Mouse (Mus musculus) bone marrow macrophage, adult 2 months (primary cell): ENCODE results near the gene Eml2. TPM values are rescaled to one million over a fixed set of nuclear protein-coding genes. Genes with fewer than 3 reads are reported as not detected.

Experiments
- H3K27ac ChIP-seq: 2 replicates; pipeline ENCODE4 v1.5.1; 2012; ENCODE audit warnings: low read depth, low read length; ENCODE audit not compliant: insufficient read depth
- H3K4me1 ChIP-seq: 2 replicates; pipeline ENCODE4 v1.6.1; 2012; ENCODE audit warnings: low read length; ENCODE audit not compliant: control insufficient read depth, insufficient read depth
- H3K4me3 ChIP-seq: 2 replicates; pipeline ENCODE4 v1.5.1; 2012; ENCODE audit warnings: mild to moderate bottlenecking, low read length, moderate library complexity; ENCODE audit not compliant: insufficient read depth
- CTCF ChIP-seq: IDR thresholded peaks from 2 replicates; pipeline ENCODE4 v1.5.1; 2012; ENCODE audit warnings: low read depth, mild to moderate bottlenecking, low read length, moderate library complexity
- POLR2A ChIP-seq: IDR thresholded peaks from 2 replicates; pipeline ENCODE4 v1.6.1; 2012; ENCODE audit warnings: mild to moderate bottlenecking, low read depth, low read length, borderline replicate concordance
- polyA plus RNA-seq: library from polyadenylated mRNA; stranded (reverse); fragments of >200 nt; gene quantifications from 2 replicates; pipeline ENCODE4 v1.2.4, GENCODE M21; 2012; ENCODE audit not compliant: missing spikeins, insufficient read depth, insufficient read length

Eml2 gene
- polyA plus RNA-seq, 1 experiment, result 17.8 TPM

GRCm38 (mm10) chr7:19172874-19173273 lies 3.3 kb upstream of the Eml2 start:
- Histone ChIP-seq H3K4me1 (0 out of 2 replicates have a peak, but pooled peaks cover 6% of the 10 kb centered on the region), H3K4me3 (no peak overlapping the region), H3K27ac (no peak overlapping the region)
- TF ChIP-seq CTCF, result peak; percentile 41; the same call in 1 of the 2 replicates
- TF ChIP-seq POLR2A, result no peak

GRCm38 (mm10) chr7:19176516-19176947 lies 311 bp downstream of the Eml2 start:
- Histone ChIP-seq H3K4me1 (peaks cover 15% of the 10 kb centered on the region), H3K27ac (no peak overlapping the region), H3K4me3 (no peak overlapping the region)
- TF ChIP-seq CTCF (no peak), POLR2A (no peak)

- Histone ChIP-seq H3K4me1 (peaks cover 21% of the 10 kb centered on the region), H3K4me3 (no peak overlapping the region), H3K27ac (no peak overlapping the region)
- no peak for TF ChIP-seq POLR2A
- no peak for TF ChIP-seq CTCF
Observed at GRCm38 (mm10) chr7:19177216-19177615, 995 bp downstream of the Eml2 start.

- no peak overlapping the region for H3K4me3 ChIP-seq
- peaks cover 18% of the 10 kb centered on the region for H3K4me1 ChIP-seq
- no peak for TF ChIP-seq CTCF
- no peak for TF ChIP-seq POLR2A
- H3K27ac ChIP-seq, result no peak overlapping the region
Observed at GRCm38 (mm10) chr7:19178035-19178434, 1.8 kb downstream of the Eml2 start.

GRCm38 (mm10) chr7:19178443-19179092 lies 2.3 kb downstream of the Eml2 start:
- Histone ChIP-seq H3K4me1 (peaks cover 18% of the 10 kb centered on the region), H3K27ac (no peak overlapping the region), H3K4me3 (no peak overlapping the region)
- TF ChIP-seq POLR2A (no peak), CTCF (peak; percentile 84)

GRCm38 (mm10) chr7:19179173-19179572 lies 3.0 kb downstream of the Eml2 start:
- H3K4me3 ChIP-seq, result no peak overlapping the region
- peaks cover 18% of the 10 kb centered on the region for H3K4me1 ChIP-seq
- no peak for TF ChIP-seq POLR2A
- peak; percentile 30; the same call in 1 of the 2 replicates for TF ChIP-seq CTCF
- no peak overlapping the region for H3K27ac ChIP-seq

- Histone ChIP-seq H3K4me3 (no peak overlapping the region), H3K27ac (no peak overlapping the region), H3K4me1 (peaks cover 20% of the 10 kb centered on the region)
- TF ChIP-seq POLR2A (no peak), CTCF (no peak)
Observed at GRCm38 (mm10) chr7:19179936-19180335, 3.7 kb downstream of the Eml2 start.

GRCm38 (mm10) chr7:19180862-19181429 lies 4.7 kb downstream of the Eml2 start:
- peaks cover 17% of the 10 kb centered on the region for H3K4me1 ChIP-seq
- H3K4me3 ChIP-seq, result peak overlapping the region; percentile 87
- H3K27ac ChIP-seq, result peak overlapping the region; percentile 38
- no peak for TF ChIP-seq POLR2A
- no peak for TF ChIP-seq CTCF

- Histone ChIP-seq H3K4me3 (no peak overlapping the region), H3K4me1 (peaks cover 14% of the 10 kb centered on the region), H3K27ac (no peak overlapping the region)
- TF ChIP-seq CTCF (no peak), POLR2A (no peak)
Observed at GRCm38 (mm10) chr7:19184250-19184649, 8.0 kb downstream of the Eml2 start.

- TF ChIP-seq CTCF (no peak), POLR2A (no peak)
- Histone ChIP-seq H3K4me3 (no peak overlapping the region), H3K27ac (no peak overlapping the region), H3K4me1 (peaks cover 12% of the 10 kb centered on the region; the same call in 1 of the 2 replicates)
Observed at GRCm38 (mm10) chr7:19184758-19185157, 8.5 kb downstream of the Eml2 start.

GRCm38 (mm10) chr7:19194676-19195075 lies 18.5 kb downstream of the Eml2 start:
- Histone ChIP-seq H3K4me1 (no peaks in the 10 kb centered on the region), H3K27ac (no peak overlapping the region), H3K4me3 (no peak overlapping the region)
- TF ChIP-seq POLR2A (no peak), CTCF (no peak)
